Mouse (Mus musculus) common myeloid progenitor, adult 5-6 weeks (primary cell): Measurements from ENCODE around the gene Btrc. TPM values are rescaled to one million over a fixed set of nuclear protein-coding genes. Genes with fewer than 3 reads are reported as not detected.

ENCODE experiments used
- ATAC-seq: replicated peaks from 2 replicates; pipeline ENCODE4 v1.8.0; 2016; ENCODE audit warnings: low read depth, mild to moderate bottlenecking, moderate TSS enrichment, inconsistent platforms; ENCODE audit not compliant: poor library complexity, severe bottlenecking
- total RNA-seq: library from RNA; stranded (forward); fragments of 200-1000, 187-1606 nt; gene quantifications from 2 replicates; pipeline ENCODE4 v1.2.3, GENCODE M21; 2017

The Btrc gene
- total RNA-seq, 1 experiment from 2014 or later = 19.7 TPM

GRCm38 (mm10) chr19:45554136-45554535, 190.6 kb downstream of the Btrc start:
- ATAC-seq = no peak

- peak; percentile 86 for ATAC-seq
These were observed 196.8 kb downstream of the Btrc start, which contains the start of the genes Poll and Gm17018 for GRCm38 (mm10) chr19:45560153-45560890. Gene Poll, minus strand, starts transcription at chr19:45560531. Gene Gm17018, plus strand, starts transcription at chr19:45560615.

GRCm38 (mm10) chr19:45565925-45566715, 202.6 kb downstream of the Btrc start:
- ATAC-seq = no peak

- no peak for ATAC-seq
These were observed 203.8 kb downstream of the Btrc start for GRCm38 (mm10) chr19:45567367-45567766.

DNA sequence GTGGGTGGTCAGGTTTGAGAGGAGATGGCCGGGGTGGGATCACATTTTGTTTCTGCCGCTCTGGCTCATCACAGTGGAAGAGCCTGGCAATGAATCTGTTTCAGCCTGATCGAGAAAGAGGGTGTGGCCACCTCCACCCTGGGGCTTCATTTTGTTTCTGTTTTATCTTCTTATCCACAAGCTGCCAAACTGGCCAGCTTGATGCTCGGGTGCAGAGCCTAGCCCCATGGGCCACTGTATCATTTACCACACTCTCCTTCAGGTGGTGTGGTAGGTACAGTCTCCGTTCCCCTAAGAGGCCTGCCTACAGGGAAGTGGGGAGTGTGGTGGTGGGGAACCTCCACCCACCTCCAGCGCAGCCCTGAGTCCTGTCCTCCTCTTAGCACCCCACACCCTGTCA, 209.5 kb downstream of the Btrc start:
- ATAC-seq = no peak

GRCm38 (mm10) chr19:45573861-45574267, 210.3 kb downstream of the Btrc start:
- ATAC-seq = peak; percentile 71

GRCm38 (mm10) chr19:45574339-45574898, 210.9 kb downstream of the Btrc start:
- peak; percentile 42 for ATAC-seq

GRCm38 (mm10) chr19:45574941-45575631, 211.6 kb downstream of the Btrc start:
- ATAC-seq = peak; percentile 46

GRCm38 (mm10) chr19:45575632-45576001, 212.1 kb downstream of the Btrc start:
- ATAC-seq = no peak

GRCm38 (mm10) chr19:45577141-45577750, 213.7 kb downstream of the Btrc start:
- ATAC-seq = no peak

- ATAC-seq = no peak
These were observed 215.4 kb downstream of the Btrc start for GRCm38 (mm10) chr19:45578976-45579375.

DNA sequence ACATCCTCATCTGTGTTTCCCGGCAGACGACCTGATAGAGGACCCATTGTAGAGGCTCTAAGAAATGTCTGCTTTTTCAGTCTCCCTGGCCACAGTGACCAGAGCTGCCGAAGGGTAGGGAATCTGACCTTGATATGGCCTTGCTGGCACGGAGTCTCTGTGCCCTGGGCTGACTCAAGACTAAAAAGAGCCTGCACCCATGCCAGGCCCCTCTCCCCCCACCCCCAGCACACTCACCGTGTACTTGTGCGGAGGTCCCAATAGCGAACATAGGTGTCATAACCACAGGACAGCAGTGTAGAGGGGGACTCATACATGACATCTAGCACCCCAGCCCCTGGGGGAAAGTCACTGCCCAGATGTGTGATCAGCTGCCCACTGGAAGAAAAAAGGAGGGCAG, 215.9 kb downstream of the Btrc start:
- ATAC-seq = no peak

Other genes with a start within 250 kb of the Btrc start
- not detected in 2 replicates for gene Tlx1, start 213.1 kb upstream of the Btrc start, total RNA-seq
- not detected in 2 replicates for gene Lbx1, start 127.9 kb upstream of the Btrc start, total RNA-seq
- 9.3 and 14.0 TPM in 2 replicates for gene Poll, start 196.8 kb downstream of the Btrc start, total RNA-seq
- gene Gm17018, start 196.9 kb downstream of the Btrc start, total RNA-seq = 27.9 and 29.5 TPM in 2 replicates